In the genomic region with DNA sequence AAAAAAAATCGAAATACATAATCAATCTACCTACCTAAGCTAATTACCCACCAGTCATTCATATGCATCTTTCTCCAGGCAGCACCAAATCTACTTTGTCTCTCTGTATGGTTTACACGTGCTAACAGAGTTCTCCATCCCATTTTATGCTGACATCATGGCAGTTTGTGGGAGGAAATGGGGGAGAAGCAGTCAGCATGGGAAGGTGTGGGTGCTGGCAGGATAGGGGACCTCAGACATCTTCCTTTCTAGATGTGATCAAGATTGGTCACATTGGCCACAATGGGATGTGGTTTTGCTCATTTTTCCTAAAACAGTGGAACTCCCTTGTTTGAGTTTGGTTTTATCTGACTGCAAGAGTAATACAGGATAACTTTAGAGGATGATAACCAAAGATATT, we compare ENCODE assay signal across 26 mouse cellular contexts.
"Had no signal": no experiment of that assay in that cellular context is flagged by ENCODE, and none has a peak within 500 bp of the region (broad histone marks: within the 10 kb centered on the region; RNA-seq: fewer than 3 reads in every experiment).

No protein-coding gene starts in this region.

- H3K4me1 ChIP-seq: heart, embryonic 13.5 days; heart, embryonic 15.5 days; intestine, embryonic 15.5 days; limb, embryonic 15.5 days; liver, embryonic 12.5 days had no signal

- H3K27me3 ChIP-seq: heart, embryonic 13.5 days; hindbrain, embryonic 12.5 days; intestine, embryonic 15.5 days; limb, embryonic 13.5 days; limb, embryonic 15.5 days; liver, embryonic 12.5 days had no signal

- H3K4me3 ChIP-seq: heart, adult 2 months; heart, embryonic 13.5 days; heart, embryonic 15.5 days; hindbrain, embryonic 10.5 days; hindbrain, embryonic 12.5 days; intestine, embryonic 15.5 days; layer of hippocampus, adult 2 months; limb, embryonic 13.5 days; limb, embryonic 15.5 days; liver, embryonic 12.5 days had no signal

- H3K27ac ChIP-seq: heart, adult 2 months; heart, embryonic 13.5 days; heart, embryonic 15.5 days; hindbrain, embryonic 10.5 days; hindbrain, embryonic 12.5 days; hindbrain, embryonic 14.5 days; intestine, embryonic 15.5 days; layer of hippocampus, adult 2 months; limb, embryonic 13.5 days; limb, embryonic 15.5 days; liver, embryonic 12.5 days; liver, embryonic 14.5 days had no signal

- H3K9me3 ChIP-seq: heart, embryonic 13.5 days; heart, embryonic 15.5 days; hindbrain, embryonic 10.5 days; hindbrain, embryonic 12.5 days; intestine, embryonic 15.5 days; limb, embryonic 13.5 days; limb, embryonic 15.5 days; liver, embryonic 12.5 days had no signal

- ATAC-seq: hindbrain, embryonic 16.5 days; inflammation-experienced regulatory T-cells, adult 6 months; intestine, embryonic 15.5 days; intestine, postnatal 0 days; liver, embryonic 12.5 days had no signal

- H3K36me3 ChIP-seq: heart, embryonic 13.5 days; heart, embryonic 15.5 days; hindbrain, embryonic 12.5 days; intestine, embryonic 15.5 days; limb, embryonic 13.5 days; limb, embryonic 15.5 days; liver, embryonic 12.5 days had no signal

- DNase-seq: gastrocnemius, postnatal 14 days; gastrocnemius, postnatal 36 days; heart, adult 2 months; heart, postnatal 14 days; heart, postnatal 36 days; kidney, adult 18-20 months; kidney, adult 8-10 months; kidney, postnatal 10 days; kidney, postnatal 25 days; kidney, postnatal 4 days; layer of hippocampus, postnatal 36 days; left cerebral cortex, postnatal 4 days had no signal
